Mouse (Mus musculus) splenic B cell, adult 2 months (primary cell): Measurements from ENCODE around the gene Tceal5.
"Not testable (repeated sequence)": the region's sequence is repeated elsewhere in the genome, so short reads cannot be mapped to it uniquely, and the experiment has no call there.

Experiments used
- DNase-seq: peaks from one replicate; pipeline ENCODE4 v3.0.0-alpha.2; 2011; ENCODE audit warnings: low read depth, low spot score
- H3K27me3 ChIP-seq: 2 replicates; pipeline ENCODE4 v1.6.1; 2012; ENCODE audit warnings: mild to moderate bottlenecking, low read length, moderate library complexity, mixed read lengths; ENCODE audit not compliant: control insufficient read depth, poor library complexity, insufficient read depth, severe bottlenecking
- H3K36me3 ChIP-seq: 2 replicates; pipeline ENCODE4 v1.6.1; 2012; ENCODE audit warnings: mild to moderate bottlenecking, low read length, moderate library complexity, mixed read lengths; ENCODE audit not compliant: control insufficient read depth, poor library complexity, insufficient read depth, severe bottlenecking

Tceal5 gene

GRCm38 (mm10) chrX:136203664-136204066, at the start of gene Tceal5:
Gene Tceal5, minus strand, starts transcription at chrX:136203876.
- Histone ChIP-seq H3K36me3 (no peaks in the 10 kb centered on the region), H3K27me3 (no peaks in the 10 kb centered on the region)
- peak; percentile 0 for DNase-seq

DNA sequence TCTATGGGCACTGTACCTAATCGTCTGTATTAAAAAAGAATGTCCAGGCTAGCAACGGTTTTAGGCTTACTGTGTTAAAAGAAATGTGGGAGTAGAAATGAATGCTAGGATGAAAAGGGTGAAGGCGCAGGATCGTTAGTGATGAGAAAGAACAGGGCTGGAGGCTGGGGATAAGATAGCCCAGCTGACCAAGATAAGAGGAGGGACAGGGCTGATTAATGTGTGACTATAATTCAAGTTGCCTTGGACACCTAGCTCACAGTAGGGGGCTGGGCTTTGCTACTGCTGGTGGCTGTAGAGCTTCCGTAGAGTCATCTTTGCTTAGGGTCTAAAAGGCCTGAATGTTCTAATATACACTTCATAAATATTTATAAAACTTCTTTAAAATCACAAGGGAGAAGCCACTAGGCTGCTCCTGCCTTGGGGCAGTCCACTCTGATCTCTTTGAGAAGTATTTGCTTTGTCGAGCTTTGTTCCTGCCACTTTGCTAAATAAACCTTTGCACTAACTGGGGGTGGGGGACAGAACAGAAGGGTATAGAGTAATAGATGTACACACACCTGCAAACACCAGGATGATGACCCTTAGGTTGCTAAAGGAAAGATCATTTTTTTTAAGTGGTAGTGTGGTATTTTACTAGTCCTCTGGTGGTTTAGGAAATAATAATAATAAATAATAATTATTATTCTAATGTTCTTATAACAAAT, 48.5 kb upstream of the Tceal5 start:
- no peak for DNase-seq
- Histone ChIP-seq H3K36me3 (no peaks in the 10 kb centered on the region), H3K27me3 (no peaks in the 10 kb centered on the region)

DNA sequence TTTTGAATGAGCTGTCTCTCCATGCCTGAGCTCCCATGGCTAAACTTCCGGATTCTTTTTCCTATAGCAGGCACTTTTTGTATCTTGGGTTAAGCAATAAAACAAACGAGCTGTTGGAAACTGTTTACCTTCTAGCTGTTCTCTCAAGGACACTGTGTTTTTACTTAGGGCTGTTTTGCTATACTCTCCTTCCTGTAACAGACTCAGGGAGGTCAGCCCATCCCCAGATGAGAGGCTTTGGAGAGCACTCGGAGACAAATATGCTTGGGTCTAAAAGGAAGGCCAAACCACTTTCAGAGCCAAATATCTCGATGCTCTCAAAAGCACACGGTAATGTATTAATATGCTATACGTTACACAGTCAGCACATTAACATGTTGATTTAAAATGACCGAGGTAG, 46.0 kb upstream of the Tceal5 start:
- no peak for DNase-seq
- H3K36me3 ChIP-seq = no peaks in the 10 kb centered on the region
- H3K27me3 ChIP-seq = no peaks in the 10 kb centered on the region

GRCm38 (mm10) chrX:136248811-136249210, 45.1 kb upstream of the Tceal5 start:
- Histone ChIP-seq H3K27me3 (no peaks in the 10 kb centered on the region), H3K36me3 (no peaks in the 10 kb centered on the region)
- DNase-seq = no peak

DNA sequence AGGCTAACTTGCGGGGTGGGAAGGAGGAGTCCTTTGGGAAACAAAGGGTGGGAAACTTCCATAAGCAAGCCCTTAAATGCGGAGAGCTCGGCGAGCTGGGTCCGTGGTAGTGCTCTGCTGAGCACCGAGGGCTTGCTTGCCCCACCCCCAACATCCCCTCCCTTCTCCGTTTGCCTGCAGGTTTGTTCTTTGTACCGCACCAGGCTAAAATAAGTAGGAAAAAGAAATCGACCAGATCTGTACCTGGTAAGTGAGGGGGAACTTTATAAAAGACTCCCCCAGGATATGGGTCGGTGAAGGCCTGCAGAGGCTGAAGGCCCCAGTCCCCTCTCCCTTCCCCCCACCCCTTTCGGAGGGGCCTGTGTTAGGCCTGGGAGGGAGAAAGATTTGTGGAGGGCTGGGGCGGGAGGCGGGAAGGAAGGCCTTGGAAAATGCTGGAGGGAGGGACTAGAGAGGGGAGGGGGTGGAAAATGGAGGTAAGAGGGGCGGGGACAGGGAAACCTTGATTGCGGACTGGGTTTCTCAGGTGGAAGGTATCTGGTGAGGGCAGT, 41.9 kb upstream of the Tceal5 start:
- H3K36me3 ChIP-seq = no peaks in the 10 kb centered on the region
- H3K27me3 ChIP-seq = no peaks in the 10 kb centered on the region
- peak; percentile 26 for DNase-seq

GRCm38 (mm10) chrX:136244574-136245229, 41.0 kb upstream of the Tceal5 start, which contains the start of gene Tceal9:
Gene Tceal9, plus strand, starts transcription at chrX:136245079.
- H3K36me3 ChIP-seq = no peaks in the 10 kb centered on the region
- H3K27me3 ChIP-seq = no peaks in the 10 kb centered on the region
- peak; percentile 79 for DNase-seq

DNA sequence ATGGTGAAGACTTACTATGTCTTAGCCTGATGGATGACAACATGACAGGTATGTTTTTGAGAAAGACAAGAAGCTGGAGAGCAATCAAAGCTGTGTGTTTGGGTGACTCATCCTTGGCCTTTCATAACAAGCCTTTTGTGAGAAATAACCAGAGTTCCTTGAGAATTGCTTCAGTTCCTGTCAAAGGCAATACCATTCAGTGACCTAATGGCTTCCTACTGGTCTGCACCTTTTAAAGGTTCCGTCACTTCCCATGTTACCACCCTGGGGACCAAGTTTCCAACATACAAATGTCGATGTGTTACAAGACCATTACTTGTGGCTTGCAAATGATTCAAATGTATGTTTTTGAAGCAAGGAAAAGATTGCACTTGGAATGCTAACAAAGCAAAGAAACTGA, 39.5 kb upstream of the Tceal5 start:
- H3K27me3 ChIP-seq = no peaks in the 10 kb centered on the region
- H3K36me3 ChIP-seq = no peaks in the 10 kb centered on the region
- DNase-seq = no peak

GRCm38 (mm10) chrX:136238118-136238517, 34.4 kb upstream of the Tceal5 start:
- no peaks in the 10 kb centered on the region for H3K36me3 ChIP-seq
- peak; percentile 56 for DNase-seq
- no peaks in the 10 kb centered on the region for H3K27me3 ChIP-seq

DNA sequence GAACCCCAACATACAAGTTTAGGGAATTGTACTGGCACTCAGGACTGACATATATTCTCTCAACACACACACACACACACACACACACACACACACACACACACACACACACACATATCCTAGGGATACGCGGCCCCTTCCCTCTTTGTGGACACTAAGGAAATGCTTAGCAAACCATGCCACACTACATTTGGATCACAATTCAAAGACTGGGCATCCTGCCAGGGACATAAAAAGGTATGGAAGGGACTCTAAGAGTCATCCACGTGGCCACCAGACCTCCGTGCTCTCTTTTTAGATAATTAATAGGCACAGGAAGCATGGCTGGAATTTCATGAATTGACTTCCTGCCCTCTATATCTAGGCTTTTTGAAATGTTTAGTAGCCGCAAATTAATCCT, 24.1 kb upstream of the Tceal5 start:
- no peaks in the 10 kb centered on the region for H3K36me3 ChIP-seq
- H3K27me3 ChIP-seq = no peaks in the 10 kb centered on the region
- DNase-seq = no peak

DNA sequence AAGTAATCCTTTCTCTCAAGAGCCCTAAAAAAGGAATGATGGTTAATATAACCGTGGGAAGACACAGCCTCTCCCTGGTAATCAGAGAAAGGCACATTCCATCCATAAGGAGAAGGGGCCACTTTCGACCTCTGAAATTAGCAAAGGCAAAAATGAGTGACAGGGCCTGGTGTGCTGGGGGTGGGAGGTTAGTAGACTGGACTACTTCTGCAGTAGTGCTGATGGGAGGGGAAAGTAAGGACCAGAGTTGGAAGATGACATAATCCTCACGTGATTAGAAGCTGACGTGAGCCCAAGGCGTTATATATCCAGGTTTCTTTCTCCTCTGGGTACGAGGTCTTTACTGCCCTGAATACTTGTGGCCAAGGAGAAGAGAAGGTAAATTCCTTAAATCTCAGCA, 20.0 kb upstream of the Tceal5 start:
- Histone ChIP-seq H3K36me3 (no peaks in the 10 kb centered on the region), H3K27me3 (no peaks in the 10 kb centered on the region)
- DNase-seq = no peak

DNA sequence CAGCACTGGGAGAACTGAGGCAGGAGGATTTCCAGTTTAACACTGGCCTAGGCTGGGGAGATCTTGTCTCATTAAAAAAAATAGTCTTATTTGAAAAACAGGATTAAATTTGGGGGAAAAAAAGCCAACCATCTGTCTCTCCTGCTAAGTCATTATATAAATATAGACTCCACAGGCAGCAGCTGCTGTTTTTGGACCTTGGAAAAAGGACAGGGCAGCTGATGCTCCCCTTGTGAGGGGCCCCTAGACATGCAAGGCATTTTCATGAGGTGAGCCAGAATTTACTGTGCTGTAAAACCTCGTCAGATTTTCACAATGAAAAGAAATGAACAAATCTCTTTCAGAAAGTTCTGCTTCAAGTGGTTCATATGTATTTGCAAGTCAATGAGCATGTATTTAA, 12.6 kb upstream of the Tceal5 start:
- no peaks in the 10 kb centered on the region for H3K36me3 ChIP-seq
- H3K27me3 ChIP-seq = no peaks in the 10 kb centered on the region
- no peak for DNase-seq

DNA sequence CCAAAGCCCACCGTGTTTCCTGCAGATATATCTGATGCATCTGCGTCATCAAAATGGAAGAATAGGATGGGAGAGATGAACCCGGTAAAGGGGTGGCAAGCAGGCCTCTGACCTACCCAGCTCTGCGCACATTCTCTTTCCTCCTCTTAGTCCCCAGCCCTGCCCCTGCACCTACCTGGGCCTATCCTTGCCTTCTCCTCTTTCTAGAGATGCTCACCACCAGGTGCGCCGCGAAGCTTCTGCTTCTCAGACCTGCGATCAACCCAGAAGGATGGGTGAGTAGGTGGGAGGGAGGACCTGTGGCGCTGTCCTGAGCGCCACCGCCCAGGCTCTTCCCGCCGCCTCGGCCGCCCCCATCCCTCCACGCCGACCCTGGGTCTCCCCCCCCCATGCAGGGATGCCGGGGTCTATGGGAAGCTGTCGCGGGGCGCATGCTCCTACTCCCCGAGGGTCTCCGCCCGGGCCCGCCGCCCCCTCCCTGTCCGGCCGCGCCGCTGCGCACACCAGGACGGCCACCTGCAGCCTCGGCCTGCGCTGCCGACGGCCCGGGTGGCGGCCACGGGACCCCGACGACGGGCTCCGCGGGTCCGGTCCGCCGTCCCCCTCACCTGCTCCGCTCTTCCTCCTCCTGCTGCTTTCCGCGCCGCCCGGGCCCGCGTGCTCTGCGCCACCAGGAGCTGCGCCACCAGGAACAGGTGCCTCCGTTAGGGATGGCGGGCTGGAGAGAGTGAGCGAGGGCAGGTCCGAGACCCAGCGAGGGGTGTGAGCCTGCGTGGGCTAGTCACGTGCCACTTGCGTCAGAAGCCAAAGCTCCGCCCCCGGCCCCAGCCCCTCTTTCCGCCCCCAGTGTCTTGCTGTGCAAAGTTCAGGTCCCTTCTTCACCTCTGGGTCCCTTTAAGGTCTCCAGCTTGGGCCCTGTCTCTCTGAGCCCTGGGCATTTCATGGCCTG, 11.3 kb upstream of the Tceal5 start, which contains the start of the genes Tceal7 and Bex1:
Gene Tceal7, plus strand, starts transcription at position 51 of the 949 bp plus-strand sequence.
Gene Bex1, minus strand, starts transcription at position 785 of the 949 bp plus-strand sequence.
- not testable (repeated sequence) for H3K36me3 ChIP-seq, H3K27me3 ChIP-seq, DNase-seq

GRCm38 (mm10) chrX:136213396-136213795, 9.7 kb upstream of the Tceal5 start:
- no peaks in the 10 kb centered on the region for H3K27me3 ChIP-seq
- H3K36me3 ChIP-seq = no peaks in the 10 kb centered on the region
- DNase-seq = no peak

DNA sequence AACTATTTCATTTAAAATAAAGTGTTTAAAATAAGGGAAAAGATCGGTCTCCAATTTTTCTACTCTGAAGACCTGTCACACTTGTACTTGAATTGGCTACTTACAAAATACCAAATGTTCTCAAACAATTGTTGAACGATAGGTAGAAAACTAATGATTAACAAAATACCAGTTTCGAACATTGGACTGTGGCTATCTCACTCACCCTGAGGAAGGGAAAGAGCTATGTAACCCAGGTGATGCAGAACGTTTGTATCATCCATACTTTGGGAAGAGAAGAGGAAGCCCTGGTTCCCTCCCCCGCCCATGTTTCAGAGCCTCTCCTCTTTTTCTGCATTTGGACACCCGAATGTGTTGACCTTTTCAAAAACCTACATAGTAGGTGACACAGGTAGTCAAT, 730 bp upstream of the Tceal5 start:
- no peak for DNase-seq
- no peaks in the 10 kb centered on the region for H3K27me3 ChIP-seq
- H3K36me3 ChIP-seq = no peaks in the 10 kb centered on the region
